Mouse (Mus musculus) kidney, postnatal 14 days (tissue): Measurements from ENCODE around the gene Ncor1.
"Not testable (repeated sequence)": the region's sequence is repeated elsewhere in the genome, so short reads cannot be mapped to it uniquely, and the experiment has no call there.

Experiments
- DNase-seq: peaks from one replicate; pipeline ENCODE4 v3.0.0; 2022; ENCODE audit warnings: mixed read lengths

Gene Ncor1

DNA sequence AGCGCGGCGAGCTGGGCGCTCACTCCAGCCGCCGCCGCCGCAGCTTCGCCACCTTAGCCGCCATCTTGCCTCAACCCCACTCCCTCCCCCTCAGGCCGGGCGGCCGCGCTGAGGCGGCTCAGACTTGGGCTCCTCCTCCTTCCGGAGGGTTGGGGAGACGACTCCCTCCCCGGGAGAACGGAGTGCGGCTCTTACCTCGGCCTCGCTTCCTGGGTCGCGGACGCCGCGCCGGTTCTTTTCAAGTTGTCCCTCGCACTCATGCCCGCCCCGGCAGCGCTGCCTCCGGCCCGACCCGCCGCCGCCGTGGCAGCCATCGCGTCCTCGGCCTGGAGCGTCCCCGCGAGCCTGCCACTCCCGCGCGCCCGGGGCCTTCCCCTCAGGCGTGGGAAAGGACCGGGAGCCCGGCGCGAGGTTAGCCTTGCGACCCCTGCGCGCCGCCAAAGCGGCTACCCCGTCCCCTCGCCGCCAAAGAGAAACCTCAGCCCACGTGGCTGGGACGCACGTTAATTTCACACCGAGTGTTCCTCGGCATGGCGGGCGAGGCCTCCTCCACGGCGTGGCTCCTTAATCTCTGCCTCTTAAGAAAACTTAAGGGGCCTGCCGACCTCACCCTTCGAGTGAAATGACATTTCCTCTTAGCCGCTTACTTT is 975 bp downstream of the Ncor1 start:
- peak; percentile 93 for DNase-seq

GRCm38 (mm10) chr11:62456483-62457172 is 1.7 kb downstream of the Ncor1 start:
- no peak for DNase-seq

GRCm38 (mm10) chr11:62456021-62456482 is 2.3 kb downstream of the Ncor1 start:
- DNase-seq = no peak

DNA sequence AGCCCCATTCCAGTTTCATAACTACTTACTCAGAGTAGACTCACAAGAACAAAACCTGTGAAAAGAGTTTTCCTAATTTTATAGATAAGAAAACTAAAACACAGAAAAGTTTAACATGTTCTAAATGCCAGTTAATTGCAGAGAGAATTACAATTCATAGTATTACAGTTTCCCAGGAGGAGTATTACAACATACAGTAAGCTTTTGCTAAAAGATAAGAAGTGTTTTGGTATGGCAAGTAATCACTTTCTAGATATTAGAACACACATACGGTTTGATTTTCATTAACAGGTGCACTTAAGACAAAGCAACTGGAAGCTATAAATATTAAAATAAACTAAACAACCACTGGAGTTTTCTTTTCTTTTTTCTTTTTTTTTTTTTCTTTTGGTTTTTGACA is 3.1 kb downstream of the Ncor1 start:
- DNase-seq = no peak

DNA sequence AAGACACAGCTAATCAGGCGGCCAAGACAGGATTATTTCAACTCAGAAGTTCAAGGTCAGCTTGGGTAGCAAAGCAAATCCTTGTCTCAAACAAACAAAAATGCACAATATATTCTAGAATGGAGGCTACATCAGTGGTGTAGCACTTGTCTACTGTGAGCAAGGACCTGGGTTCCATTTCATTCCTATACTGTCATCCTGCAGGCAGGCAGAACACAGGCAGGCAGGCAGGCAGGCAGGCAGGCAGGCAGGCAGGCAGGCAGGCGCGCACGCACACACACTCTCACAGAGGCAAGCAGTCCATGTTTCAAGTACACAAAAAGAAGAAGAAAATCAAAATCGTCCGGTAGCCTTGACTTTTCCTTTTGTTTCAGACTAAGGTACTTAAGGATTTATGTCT is 9.4 kb downstream of the Ncor1 start:
- DNase-seq = no peak

- no peak for DNase-seq
Measured at GRCm38 (mm10) chr11:62445799-62446198, 12.5 kb downstream of the Ncor1 start.

DNA sequence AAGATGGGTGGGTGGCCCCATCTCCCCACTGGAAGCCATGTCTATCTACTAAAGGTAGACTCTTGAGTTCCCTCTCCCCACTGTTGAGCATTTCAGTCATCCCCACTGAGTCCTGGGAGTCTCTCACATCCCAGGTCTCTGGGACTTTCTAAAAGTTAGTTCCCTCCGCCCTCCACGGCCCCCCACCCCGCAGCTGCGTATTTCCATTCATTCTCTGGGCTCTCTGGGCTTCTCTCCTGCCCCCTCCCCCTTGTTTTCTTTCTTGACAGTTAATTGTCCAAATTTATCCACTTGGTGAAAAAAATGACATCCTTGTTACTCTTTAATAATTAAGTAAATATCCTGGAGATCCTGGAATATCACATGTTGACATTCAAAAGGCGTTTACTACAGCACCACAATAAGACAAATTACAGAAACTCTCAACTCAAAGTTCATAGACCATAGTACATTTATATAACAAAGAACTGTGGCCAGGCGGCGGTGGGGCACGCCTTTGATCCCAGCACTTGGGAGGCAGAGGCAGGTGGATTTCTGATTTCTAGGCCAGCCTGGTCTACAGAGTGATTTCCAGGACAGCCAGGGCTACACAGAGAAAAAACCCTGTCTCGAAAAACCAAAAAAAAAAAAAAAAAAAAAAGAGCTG is 17.5 kb downstream of the Ncor1 start:
- DNase-seq = no peak

GRCm38 (mm10) chr11:62432211-62432610 is 26.1 kb downstream of the Ncor1 start:
- no peak for DNase-seq

GRCm38 (mm10) chr11:62427105-62427504 is 31.2 kb downstream of the Ncor1 start:
- DNase-seq = no peak

GRCm38 (mm10) chr11:62426266-62426665 is 32.1 kb downstream of the Ncor1 start:
- DNase-seq = no peak

DNA sequence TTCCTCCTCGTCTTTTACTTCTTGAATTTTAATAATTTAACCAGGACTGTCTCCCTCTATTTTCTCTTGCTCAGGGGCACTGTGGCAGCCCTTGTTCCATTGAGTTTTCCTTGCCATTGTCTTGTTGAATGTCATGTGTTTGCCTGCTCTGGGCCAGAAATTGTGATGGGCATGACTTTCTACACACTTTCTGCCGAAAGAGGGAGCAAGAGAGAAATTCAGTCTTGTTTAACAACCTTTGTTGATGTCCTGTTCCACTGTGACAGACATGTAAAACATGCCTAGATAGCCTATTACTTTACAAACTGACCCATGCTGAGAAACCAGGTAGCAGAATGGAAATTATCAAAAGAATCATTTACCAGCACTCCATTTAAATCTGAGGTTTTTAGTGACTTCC is 33.8 kb downstream of the Ncor1 start:
- DNase-seq = peak; percentile 22

GRCm38 (mm10) chr11:62415026-62415425 is 43.3 kb downstream of the Ncor1 start:
- no peak for DNase-seq

DNA sequence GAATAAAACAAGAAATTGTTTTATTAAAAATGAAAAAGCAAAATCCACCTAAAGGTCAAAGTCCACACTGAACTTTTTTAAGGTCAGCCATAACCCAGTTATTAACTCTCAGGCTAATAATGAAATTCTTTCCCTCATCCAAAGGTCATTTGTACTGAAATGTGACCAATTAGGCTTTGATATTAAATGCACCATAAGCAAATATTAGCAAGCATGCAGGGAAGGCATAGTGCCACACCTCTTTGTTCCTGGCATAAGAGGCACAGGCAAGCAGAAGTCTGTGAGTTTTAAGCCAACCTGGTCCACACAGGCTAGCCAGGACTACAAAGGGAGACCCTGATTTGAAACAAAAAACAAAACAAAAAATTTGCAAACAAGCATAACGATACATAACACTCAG is 48.7 kb downstream of the Ncor1 start:
- DNase-seq = no peak

DNA sequence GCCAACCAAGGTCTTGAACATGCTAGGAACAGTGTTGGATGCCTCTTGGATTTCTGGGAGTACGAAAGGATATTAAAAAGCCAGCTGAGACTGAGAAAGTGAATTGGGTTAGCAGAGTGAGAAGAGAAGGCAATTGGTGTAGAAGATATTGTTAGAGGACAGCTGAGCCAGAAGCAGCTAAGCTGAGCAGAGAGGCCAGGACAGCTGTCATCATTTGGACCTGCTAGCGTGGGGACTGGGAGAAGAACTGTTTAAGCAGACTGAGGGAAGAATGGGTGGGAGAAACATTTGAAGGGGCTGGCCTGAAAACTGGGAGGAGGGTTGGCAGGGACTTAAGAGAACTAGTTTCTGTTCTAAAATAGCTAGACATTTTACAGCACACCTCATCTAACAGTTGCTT is 49.5 kb downstream of the Ncor1 start:
- DNase-seq = no peak

DNA sequence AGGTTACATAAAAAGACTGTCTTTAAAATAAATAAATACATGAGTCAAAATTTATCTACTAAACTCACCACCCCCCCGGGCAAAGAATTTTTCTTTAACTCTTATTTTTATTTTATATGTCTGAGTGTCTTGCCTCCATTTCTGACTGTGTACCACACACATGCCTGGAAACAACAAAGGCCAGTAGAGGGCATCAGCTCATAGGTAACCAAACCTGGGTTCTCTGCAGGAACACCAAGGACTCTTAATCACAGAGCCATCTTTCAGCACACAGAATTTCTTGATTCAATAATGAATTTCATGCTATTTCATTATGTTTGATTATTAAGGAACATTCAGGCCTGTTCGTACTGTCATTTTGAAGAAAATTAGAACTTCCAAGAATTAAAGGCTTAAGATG is 61.9 kb downstream of the Ncor1 start:
- peak; percentile 49 for DNase-seq

DNA sequence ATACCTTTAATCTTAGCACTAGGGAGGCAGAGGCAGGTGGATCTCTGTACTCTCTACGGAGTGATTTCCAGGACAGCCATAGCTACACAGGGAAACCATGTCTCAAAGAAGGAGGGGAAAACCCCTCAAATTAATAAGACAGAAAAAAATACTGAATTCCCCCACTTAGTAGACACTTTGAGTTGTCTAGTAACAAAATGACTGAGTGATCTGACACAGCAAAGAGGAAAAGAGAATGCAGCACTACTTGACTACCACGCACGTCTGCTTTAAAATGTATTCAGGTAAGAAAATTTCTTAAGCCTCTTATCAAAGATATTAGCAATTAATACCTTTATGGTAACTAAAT is 70.0 kb downstream of the Ncor1 start:
- no peak for DNase-seq

DNA sequence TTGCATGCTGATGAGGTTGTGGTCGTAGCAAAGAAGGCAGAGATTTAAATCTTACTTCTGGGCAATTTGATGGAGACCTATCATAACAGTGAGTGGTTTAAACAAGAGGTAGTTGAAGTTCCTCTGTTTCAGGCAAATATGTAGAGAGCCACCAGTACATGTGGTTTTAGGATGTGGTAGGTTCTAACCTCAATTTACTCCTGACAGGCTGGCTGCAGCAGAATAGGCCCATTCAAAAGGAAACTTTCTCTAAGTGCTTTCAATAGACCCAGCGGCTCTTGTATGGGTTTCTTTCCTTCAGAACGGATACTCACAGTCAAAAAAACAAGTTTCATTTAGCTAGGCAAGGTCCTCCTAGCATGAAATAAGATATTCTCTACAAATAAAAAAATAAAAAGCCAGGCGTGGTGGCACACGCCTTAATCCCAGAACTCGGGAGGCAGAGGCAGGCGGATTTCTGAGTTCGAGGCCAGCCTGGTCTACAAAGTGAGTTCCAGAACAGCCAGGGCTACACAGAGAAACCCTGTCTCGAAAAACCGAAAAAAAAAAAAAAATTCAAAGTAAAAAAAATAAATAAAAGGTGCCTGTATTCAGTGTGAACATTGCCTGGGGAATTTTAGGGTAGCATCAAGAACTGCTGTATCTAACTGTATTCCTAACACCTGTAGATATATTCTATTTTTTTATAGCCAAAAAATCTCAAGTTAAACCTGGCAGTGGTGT is 70.6 kb downstream of the Ncor1 start:
- DNase-seq = no peak

DNA sequence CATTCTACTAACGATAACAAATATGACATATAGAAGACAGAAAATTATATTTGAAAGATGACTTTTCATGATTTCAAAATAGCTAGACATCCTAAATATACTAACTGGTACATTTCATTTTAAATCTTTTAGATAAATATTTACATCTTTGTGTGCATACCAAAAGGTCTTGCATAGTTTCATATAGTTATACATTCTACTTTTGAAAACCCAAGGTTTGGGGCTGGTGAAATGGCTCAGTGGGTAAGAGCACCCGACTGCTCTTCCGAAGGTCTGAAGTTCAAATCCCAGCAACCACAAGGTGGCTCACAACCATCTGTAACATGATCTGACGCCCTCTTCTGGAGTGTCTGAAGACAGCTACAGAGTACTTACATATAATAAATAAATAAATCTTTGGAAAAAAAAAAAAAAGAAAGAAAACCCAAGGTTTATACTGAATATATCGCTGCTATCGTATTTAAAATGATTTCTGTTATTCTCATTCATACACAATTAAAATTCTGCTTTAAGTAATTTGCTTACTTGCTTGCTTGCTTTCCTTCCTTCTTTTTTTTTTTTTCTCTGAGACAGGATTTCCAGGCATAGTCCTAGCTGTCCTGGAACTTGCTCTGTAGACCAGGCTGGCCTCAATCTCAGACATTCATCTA is 81.0 kb downstream of the Ncor1 start:
- DNase-seq = not testable (repeated sequence)

DNA sequence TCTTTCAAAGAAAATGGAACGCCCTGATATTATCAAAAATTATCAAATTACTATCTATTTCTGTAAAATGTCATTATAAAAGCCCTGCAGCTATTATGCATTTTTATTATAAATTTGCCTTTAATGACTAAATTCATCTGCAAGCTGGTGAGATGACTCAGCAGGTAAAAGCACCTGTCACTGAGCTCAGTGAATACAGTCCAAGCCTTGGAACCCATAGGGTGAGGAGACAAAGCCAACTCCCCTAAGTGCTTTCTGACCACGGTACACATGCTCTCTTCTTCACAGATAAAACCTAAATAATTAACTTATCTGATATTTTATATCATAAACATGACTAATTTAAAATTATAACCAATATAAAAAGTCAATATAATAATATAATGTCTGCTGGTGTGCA is 86.6 kb downstream of the Ncor1 start:
- DNase-seq = no peak

DNA sequence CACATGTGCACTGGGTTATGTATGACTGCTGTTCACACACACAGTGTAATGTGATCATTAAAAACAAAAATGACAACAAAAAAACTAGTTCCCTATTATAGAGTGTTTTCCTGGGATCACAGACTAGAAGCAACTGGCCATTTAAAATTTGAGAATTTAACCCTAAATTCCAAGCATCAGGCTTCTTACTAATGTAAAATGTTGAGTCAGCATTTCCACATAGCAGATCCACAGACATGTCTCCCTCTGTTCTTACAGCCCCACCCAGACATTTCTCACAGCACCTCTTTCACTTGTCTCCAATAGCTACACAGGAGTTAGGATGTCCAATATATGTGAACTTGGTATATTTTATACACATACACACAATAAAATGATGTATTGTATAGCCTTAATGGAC is 88.4 kb downstream of the Ncor1 start:
- DNase-seq = no peak

GRCm38 (mm10) chr11:62366879-62367278 is 91.5 kb downstream of the Ncor1 start:
- no peak for DNase-seq

DNA sequence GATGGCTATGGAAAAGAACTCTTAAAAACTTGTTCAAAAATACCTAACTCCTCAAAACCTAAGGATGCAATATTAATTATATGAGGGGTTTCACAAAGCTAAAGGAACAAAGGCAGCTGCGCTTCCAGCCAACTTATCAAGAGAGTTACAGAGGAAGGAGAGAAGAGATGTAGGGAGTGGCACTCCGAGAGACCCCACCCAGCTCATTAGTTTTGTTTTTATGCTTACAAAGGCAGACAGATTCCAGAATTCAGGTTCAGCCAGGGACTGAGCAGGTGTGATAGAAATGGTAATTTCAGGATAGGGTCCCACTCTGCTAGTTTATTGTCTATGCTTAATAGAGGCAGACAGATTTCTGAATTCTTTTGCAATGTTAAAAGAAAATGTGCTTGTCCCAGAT is 103.1 kb downstream of the Ncor1 start:
- no peak for DNase-seq

GRCm38 (mm10) chr11:62351948-62352347 is 106.4 kb downstream of the Ncor1 start:
- no peak for DNase-seq
